Comparison of ENCODE assay signal across 8 mouse cellular contexts in genomic region chrX:68821059-68821458, GRCm38 (mm10). TPM values are rescaled to one million over a fixed set of nuclear protein-coding genes. Genes with fewer than 3 reads are reported as not detected.
A peak's percentile ranks its signal among the peaks of the same experiment; 100 is the strongest.
DNase-seq lines count a peak whose midpoint lies in the region; ATAC-seq and TF ChIP-seq lines count a peak whose summit lies in the region.
"Not testable (repeated sequence)": the region's sequence is repeated elsewhere in the genome, so short reads cannot be mapped to it uniquely, and the experiment has no call there.

Gene Gm14698 (plus strand): TSS chrX:68821093.

- peak; percentile 84 for ATAC-seq in hindbrain, embryonic 11.5 days (ENCODE audit: low FRiP score)

- peak; percentile 4 for DNase-seq in adrenal gland, adult 2 months
- peak; percentile 50 for DNase-seq in embryonic facial prominence, embryonic 10.5 days (ENCODE audit: low spot score)
- peak; percentile 17 for DNase-seq in gastrocnemius, adult 2 months
- DNase-seq in hindbrain, embryonic 11.5 days (ENCODE audit: low spot score): peak; percentile 10
- DNase-seq in kidney, postnatal 10 days: peak; percentile 18
- DNase-seq in lung, adult 2 months: peak; percentile 4
- peak; percentile 16 for DNase-seq in neural tube, embryonic 10.5 days (ENCODE audit: extremely low spot score, low spot score)
- peak; percentile 2 for DNase-seq in thymus, postnatal 14 days

- H3K4me2 ChIP-seq in hindbrain, embryonic 11.5 days (replicated peaks; ENCODE audit: low read depth, low read length): peak within 1 kb of the TSS; percentile 23

- TF ChIP-seq CTCF in gastrocnemius, adult 2 months (IDR thresholded peaks at IDR 0.05); lung, adult 2 months (IDR thresholded peaks at IDR 0.05; ENCODE audit: insufficient read depth, low read length): not testable (repeated sequence)

- not testable (repeated sequence) for H3K9me3 ChIP-seq in embryonic facial prominence, embryonic 10.5 days; hindbrain, embryonic 11.5 days (ENCODE audit: control insufficient read depth, low read length)

- intact Hi-C loops in gastrocnemius, adult 2 months (cut with DNase I): not testable (repeated sequence)

- not testable (repeated sequence) for H3K4me1 ChIP-seq in embryonic facial prominence, embryonic 10.5 days; hindbrain, embryonic 11.5 days (replicated peaks; ENCODE audit: control insufficient read depth, insufficient read depth, low read length); lung, adult 2 months (ENCODE audit: control insufficient read depth, insufficient read depth, low read length)

- not testable (repeated sequence) for H3K9ac ChIP-seq in hindbrain, embryonic 11.5 days (ENCODE audit: low read depth, low read length)

- not testable (repeated sequence) for H3K36me3 ChIP-seq in embryonic facial prominence, embryonic 10.5 days (replicated peaks); hindbrain, embryonic 11.5 days (ENCODE audit: control insufficient read depth, insufficient read depth, low read length)

- WGBS in embryonic facial prominence, embryonic 10.5 days: 17% methylated on average over 32 of the region's 36 CpGs
- 23% methylated on average over 13 of the region's 36 CpGs for WGBS in hindbrain, embryonic 11.5 days
- 19% methylated on average over 36 of the region's 36 CpGs for WGBS in lung, adult 2 months

- peak within 1 kb of the TSS; percentile 48; the same call in 1 of the 2 replicates for H3K27ac ChIP-seq in embryonic facial prominence, embryonic 10.5 days (replicated peaks)
- not testable (repeated sequence) for H3K27ac ChIP-seq in gastrocnemius, adult 2 months; hindbrain, embryonic 11.5 days (ENCODE audit: low read depth, low read length)

- H3K27me3 ChIP-seq in embryonic facial prominence, embryonic 10.5 days (replicated peaks; ENCODE audit: low read depth, poor library complexity, severe bottlenecking); hindbrain, embryonic 11.5 days (ENCODE audit: control insufficient read depth, insufficient read depth, low read length): not testable (repeated sequence)

- peak within 1 kb of the TSS; percentile 48 for H3K4me3 ChIP-seq in embryonic facial prominence, embryonic 10.5 days
- peak within 1 kb of the TSS; percentile 32 for H3K4me3 ChIP-seq in gastrocnemius, adult 2 months
- peak within 1 kb of the TSS; percentile 14; the same call in 1 of the 2 replicates for H3K4me3 ChIP-seq in hindbrain, embryonic 11.5 days (ENCODE audit: low read depth, low read length)
- H3K4me3 ChIP-seq in lung, adult 2 months (replicated peaks; ENCODE audit: extremely low read depth, low read depth, low read length): not testable (repeated sequence)

- not testable (repeated sequence) for TF ChIP-seq POLR2A in lung, adult 2 months (IDR thresholded peaks at IDR 0.05; ENCODE audit: borderline replicate concordance, extremely low read depth, low read depth, low read length)

RNA-seq across cellular contexts. Expression of gene Gm14698, which starts in this region (rescaled TPM):
- total RNA-seq in adrenal gland, adult 2 months (2021): 1 to 10 TPM in 1 of 2 experiments, under 1 TPM in 1; 0.55 to 2.1 TPM
- polyA plus RNA-seq in adrenal gland, adult 2 months (2012; rRNA removed): 0.03 TPM in 1 of 2 replicates, not detected in the other
- 2.5 and 3.1 TPM in 2 replicates for polyA plus RNA-seq in embryonic facial prominence, embryonic 10.5 days (2016; fragmentation: Nextera tagmentation; extraction: Ambion mirVana)
- 1 to 10 TPM; 2.2 to 4.4 TPM for total RNA-seq in gastrocnemius, adult 2 months (2021)
- 4.3 and 5.9 TPM in 2 replicates for polyA plus RNA-seq in hindbrain, embryonic 11.5 days (2014; fragmentation: Nextera tagmentation; extraction: Ambion mirVana)
- polyA plus RNA-seq in lung, adult 2 months (2012; rRNA removed): 0.43 and 0.54 TPM in 2 replicates

Comparison
In these comparisons a context has a peak if more than half of its experiments do, and no peak if none do; other contexts are left out.
1. Peak in DNase-seq in lung, adult 2 months; RNA of the gene not detected or under 1 TPM.